Mouse (Mus musculus): ENCODE measurements around the gene Mertk.

The Mertk gene

DNA sequence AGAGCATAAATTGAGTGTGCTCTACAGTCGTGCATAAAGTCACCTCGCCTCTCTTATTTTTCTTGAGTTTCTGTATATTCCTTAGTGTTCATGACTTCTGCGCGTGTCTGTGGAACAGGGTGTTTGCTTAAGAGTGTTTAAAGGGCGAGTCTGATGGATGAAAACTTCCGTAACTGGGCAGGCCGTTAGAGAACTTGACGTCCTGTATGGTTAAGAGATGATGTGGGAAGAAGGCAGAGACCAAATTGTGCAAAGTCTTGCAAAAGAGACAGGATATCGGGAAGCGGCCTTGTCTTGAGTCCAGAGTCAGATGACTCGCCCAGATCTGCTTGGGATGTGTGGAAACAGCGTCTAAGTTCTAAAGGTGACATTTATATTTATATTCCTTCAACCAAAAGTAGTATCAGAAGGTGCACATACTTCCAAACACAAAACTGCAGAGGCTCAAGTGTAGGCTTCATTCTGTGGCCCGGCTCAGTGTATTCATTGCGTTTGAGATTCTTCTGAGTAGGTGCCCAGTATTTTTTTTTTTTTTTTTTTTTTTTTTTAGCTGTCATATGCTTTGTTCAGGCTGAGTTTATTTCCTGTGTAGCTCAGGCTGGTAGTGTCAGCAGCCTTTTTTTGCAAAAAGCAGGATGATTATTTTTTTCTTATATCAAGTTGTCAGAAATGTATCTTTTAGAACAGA is 120.3 kb downstream of the Mertk start:
- DNase-seq (ENCODE audit: low spot score) = no peak

DNA sequence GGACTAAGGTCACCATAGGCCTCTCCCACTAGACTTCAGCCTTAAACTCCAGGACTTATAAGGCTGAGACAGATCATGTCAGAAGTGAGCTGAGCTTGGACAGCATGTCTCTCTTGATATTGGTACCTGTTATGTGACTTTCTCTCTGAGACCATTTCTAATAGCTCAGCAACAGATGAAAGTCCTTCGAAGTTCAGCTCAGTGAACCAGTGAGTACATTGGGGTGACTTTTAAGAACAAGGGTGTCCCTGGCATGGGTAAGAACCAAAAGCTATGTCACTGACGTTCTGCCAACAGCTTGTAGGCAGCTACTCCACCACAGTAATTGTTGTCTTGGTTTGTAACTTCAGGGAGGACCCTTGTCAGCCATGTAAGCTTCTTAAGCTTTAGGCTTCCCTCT is 121.9 kb downstream of the Mertk start:
- DNase-seq (ENCODE audit: low spot score) = no peak

DNA sequence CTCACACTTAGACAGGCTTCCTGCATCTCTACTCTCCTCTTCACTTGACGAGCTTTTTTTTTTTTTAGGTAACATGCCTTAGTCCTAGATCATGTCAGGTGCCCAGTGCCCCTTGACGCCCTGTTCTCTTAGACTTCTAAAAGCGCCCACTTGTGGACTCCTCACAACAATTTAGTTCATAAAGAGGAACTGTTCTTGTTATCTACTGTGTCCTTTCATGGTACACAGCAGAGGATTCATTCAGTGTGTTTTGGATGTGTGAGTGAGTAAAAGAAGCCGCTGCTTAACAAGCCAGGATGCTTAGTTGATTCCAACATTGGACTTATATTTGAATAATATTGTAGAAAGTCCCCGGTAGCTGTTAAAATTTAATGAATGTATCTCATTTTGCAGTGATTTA is 125.1 kb downstream of the Mertk start:
- no peak for DNase-seq (ENCODE audit: low spot score)

DNA sequence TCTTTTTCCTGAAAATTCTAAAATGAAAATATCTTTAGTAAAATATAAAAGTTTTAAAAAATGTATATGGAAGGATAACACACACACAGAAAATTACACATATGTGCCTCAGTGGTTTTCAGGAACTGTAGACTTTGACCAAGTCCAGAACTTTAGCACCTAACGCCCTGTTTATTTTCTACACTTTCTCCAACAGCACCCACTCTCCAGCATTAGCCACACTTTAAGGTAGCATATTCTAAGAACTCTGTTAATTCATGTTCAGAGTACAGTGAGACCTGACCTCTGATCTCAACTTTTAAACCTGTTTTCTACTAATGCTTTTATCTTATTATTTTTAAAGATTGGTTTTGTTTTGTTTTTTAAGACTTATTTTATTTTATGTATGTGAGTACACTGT is 129.0 kb downstream of the Mertk start:
- no peak for DNase-seq (ENCODE audit: low spot score)

DNA sequence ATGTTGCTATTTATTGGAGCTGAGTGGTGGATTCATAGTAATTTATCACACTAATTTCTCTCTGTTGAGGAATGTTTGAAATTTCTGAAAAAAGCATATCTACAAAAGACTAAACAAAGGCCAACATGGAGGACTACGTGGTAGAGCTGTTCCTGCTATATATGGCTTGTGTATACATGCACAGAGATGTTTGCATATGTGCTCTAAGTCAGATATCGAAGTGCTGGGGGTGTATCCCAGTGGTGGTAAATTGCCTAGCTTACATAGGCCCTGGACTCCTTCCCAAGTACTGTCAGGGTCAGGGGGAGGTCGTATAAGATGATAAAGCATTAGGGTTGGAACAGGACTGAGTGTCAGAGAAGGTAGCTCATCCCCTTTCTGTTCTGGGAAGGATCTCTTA is 133.9 kb downstream of the Mertk start:
- DNase-seq (ENCODE audit: low spot score) = no peak

DNA sequence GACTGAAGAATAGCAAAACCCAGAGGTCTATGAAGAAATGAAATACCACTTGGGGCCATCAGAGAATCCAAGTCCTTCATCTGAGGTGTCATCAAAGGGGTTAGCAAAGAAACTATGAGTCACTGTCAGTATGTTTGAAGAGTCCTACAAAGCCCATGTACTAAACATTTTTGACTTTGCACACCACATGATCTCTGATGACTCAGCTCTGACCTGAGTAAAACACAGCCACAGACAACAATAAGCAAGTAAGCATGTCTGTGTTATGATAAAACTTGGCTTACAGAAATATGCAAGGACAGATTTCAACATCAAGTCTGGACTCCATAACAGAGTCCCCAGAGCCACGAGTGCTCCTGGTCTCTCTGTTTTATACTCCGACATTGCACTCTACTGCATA is 134.3 kb downstream of the Mertk start:
- DNase-seq (ENCODE audit: low spot score) = no peak

DNA sequence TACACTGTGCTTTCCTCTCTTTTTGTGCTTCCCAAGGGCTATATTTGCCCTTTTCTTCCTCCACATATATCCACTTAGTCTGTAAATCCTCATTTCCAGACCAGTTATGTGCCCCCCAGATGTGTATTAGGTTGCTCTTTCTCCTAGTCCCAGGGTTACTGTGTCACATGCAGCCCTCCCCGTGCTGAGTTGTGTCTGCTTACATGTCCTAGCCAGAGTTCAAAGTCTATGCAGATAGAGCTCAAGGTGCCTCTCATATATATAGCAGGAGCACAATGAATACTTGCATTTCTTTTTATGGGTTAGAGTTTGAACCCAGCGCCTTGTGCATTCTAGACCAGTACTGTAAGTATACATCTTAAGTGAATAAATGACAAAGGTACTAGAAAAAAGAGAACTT is 134.7 kb downstream of the Mertk start:
- DNase-seq (ENCODE audit: low spot score) = no peak

DNA sequence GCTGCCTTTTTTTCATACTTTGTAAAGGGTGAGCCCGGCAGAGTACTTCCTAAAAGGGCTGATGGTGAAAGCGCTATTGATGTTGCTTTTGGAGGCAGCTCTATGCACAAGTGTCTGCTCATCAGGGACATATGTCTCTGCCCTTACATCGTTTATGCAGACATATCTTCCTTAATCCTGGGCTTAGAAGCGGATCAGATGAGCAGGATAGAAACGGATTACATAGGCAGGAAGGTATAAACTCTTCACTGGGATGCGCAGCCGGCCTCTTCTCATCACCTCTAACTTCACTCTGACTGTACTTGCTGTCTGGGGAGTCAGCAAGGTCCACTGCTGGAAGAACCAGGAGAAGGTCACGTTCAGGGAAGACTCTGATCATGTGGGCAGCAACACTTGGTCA is 138.8 kb downstream of the Mertk start:
- no peak for DNase-seq (ENCODE audit: low spot score)

DNA sequence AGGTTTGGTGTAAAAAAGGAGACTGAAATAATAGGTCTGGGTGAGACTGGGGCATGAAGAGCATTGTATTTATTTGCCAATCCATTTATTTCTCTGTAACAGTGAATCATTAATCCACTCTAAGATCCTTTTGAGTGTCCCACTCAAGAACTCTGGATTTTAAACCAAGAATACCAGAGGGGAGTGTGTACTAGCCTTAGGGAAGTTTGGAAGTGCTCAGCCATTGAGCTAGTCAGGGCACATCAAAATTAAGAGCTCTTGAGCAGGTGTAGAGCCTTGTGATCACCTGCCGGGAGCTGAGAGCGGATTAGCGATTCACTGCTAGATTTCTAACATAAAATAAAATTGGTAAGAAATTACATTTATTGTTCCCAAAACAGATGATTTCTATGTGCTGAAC is 139.9 kb downstream of the Mertk start:
- no peak for DNase-seq (ENCODE audit: low spot score)

DNA sequence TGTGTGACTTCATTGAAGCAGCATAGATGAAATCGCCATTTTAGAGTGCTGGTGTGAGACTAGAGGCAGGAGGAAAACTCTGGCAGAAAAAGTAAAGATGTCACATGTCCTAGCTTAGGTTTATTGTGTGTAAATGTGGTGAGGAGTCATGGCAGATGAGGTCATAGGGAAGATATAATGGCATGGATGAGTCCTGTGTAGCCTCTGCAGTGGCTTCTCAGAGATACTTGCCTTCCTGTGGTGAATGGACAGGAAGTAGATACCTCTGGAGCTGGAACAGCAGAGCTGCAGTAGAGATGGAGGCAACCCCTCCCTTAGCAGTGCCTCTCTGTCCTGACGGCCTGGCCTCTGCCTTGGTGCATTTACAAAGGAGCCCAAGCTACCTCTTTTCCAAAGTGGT is 140.7 kb downstream of the Mertk start:
- no peak for DNase-seq (ENCODE audit: low spot score)

DNA sequence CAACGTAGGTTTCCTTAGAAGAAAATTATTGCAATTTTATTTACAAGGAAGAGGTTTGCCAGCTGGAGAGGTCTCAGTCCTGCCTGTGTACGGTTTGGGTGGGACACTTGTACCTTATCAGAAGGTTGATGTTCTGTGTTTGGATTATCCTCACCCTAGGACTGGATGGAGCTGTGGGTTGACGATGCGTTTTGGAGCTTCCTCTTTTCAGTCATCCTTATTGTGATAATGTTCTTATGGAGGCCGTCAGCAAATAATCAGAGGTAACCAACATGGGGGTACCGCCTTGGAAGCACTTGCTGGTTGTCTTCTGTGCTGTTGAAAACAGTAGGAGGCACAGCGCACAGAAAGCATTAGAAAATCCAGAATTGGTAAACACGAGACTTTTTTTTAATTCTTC is 143.7 kb downstream of the Mertk start:
- DNase-seq (ENCODE audit: low spot score) = no peak

DNA sequence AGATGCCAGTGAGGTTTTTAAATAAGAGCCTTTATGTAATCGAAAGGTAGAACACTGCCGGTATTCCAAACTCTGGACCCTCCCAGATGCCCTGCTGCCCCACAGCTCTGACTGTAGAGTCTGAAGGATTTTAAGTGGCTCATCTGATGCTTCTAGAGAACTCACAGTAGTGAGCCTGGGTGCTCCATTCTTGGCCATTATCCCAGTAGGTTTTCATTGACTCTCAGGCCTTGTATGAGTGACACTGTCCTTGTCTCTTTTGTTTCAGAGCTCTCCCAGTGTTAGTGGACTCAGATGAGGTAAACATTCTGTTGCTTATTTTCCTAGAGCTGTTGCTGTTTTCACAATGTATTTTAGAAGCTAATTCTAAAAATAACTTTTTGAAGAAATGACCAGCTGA is 151.3 kb downstream of the Mertk start:
- no peak for DNase-seq (ENCODE audit: low spot score)
